Mouse (Mus musculus): ENCODE results near the gene Trp53tg5. TPM values are rescaled to one million over a fixed set of nuclear protein-coding genes. Genes with fewer than 3 reads are reported as not detected.

Gene Trp53tg5
- polyA plus RNA-seq (2017; shearing (Covaris generic)) = 0.31 TPM

DNA sequence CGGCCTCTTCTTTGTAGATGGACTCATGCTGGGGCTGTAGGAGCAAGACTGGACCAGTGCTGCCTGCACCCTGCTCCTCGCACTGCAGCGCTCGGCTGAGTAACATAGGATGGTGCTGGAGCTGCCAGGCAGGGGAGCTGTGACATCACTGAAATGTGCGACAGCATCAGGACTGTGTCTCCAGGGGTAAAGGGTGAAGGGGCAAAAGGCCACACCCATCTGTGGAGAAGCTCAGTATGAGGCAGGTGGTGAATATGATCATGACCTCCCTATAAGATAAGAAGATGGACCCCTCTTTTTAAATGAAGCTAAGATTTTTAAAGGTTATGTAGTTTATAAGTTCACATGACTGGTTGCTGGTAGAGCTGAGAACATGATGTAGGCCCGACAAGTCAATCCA, at the start of gene Trp53tg5:
Gene Trp53tg5 (minus strand): TSS at position 101 of the 400 bp plus-strand sequence.

GRCm38 (mm10) chr2:164496847-164497690, 23.5 kb upstream of the Trp53tg5 start, which contains the start of gene Pigt:
Gene Pigt (plus strand): TSS chr2:164497520.

GRCm38 (mm10) chr2:164485681-164486257, 12.2 kb upstream of the Trp53tg5 start, which contains the start of gene Dbndd2:
Gene Dbndd2 (plus strand): TSS chr2:164486106.

DNA sequence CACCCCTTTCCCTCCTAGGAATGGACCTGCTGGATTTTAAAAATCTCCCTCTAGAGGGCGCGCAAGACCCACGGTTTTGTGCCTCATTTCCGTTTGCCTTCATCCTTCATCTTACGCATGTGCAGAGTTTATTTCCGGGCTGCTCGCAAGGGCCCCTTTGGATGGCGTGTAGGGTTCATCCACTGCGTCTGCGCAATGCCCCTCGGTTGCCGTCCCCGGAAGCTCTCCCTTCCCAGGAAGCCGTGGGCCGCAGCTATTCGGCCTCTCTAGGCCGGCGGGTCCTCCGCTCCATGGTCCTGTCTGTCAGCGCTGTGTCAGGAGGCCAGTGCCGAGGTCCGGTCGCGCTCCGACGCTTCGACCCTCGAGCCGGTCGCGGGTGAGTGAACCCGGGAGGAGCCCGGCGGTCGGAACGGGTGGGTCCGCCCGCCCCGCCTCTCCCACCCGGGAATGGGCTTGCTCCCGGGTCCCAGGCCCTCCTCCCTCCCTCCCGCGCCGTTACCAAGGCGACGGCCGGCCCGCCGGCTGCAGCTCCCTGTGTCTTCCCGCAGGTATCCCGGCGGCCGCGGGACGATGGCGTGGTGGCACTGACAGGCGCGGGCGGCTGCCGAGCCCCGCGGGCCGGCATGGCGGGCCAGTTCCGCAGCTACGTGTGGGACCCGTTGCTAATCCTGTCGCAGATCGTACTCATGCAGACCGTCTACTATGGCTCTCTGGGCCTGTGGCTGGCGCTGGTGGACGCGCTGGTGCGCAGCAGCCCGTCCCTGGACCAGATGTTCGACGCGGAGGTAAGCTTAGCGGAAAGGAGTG, 12.6 kb downstream of the Trp53tg5 start, which contains the start of gene Gm20458:
Gene Gm20458 (plus strand): TSS at position 223 of the 807 bp plus-strand sequence.

DNA sequence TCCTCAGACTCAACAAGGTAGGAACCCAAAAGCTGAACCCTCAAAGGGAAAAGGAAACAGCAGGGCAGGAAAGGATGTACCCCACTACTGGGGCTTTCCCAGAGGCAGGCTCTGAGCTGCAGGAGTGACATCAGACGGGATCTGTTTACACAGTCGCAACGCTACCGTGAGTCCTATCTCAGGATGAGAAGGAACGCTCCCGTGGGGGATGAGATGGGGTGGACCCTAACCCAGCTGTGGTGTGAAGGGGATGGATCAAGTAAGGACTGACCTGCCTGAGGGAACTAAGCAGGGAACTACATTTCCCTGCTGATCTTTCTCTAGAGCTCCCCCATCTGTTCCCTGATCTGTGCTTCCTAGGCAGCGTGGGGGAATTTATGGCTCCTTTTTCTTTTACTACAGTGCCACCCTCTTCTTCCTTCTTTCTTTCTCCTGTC, 16.6 kb downstream of the Trp53tg5 start, which contains the start of gene Sys1:
Gene Sys1 (plus strand): TSS at position 101 of the 437 bp plus-strand sequence.

DNA sequence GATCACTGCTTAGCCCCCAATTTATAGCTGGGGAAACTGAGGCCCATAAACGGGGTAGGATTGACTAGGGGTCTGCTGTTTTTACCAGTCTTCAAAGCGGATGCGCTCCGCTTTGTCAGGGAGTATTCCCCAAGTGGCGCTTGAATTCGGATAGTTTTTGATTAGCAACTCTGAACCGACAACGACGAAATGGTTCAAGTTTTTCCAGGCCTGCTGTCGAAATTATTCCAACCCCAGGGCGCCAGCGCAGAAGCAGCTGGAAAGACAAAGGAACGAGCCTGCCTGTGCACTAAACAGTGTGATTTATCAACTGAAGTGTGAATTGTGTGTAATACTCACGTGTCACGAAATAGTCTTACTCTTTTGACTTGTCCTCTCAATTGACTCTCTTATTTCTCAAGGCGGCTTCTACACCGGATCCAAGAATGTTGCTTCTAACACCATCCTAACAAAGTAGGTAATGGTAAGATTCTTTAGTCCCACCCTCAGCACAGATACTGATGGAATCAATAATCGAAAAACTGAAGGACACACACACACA, 30.0 kb downstream of the Trp53tg5 start, which contains the start of gene Sdc4:
Gene Sdc4 (minus strand): TSS at position 428 of the 541 bp plus-strand sequence.

Other genes starting within 250 kb of the Trp53tg5 start
- gene Svs2, start 235.3 kb downstream of the Trp53tg5 start, polyA plus RNA-seq (2017; shearing (Covaris generic)) = not detected
- gene Svs3b, start 217.1 kb downstream of the Trp53tg5 start, polyA plus RNA-seq (2017; shearing (Covaris generic)) = not detected
- gene Svs4, start 195.3 kb downstream of the Trp53tg5 start, polyA plus RNA-seq (2017; shearing (Covaris generic)) = not detected
- not detected for gene Svs3a, start 184.5 kb downstream of the Trp53tg5 start, polyA plus RNA-seq (2017; shearing (Covaris generic))
- gene Svs6, start 157.0 kb downstream of the Trp53tg5 start, polyA plus RNA-seq (2017; shearing (Covaris generic)) = not detected
- gene Svs5, start 141.0 kb downstream of the Trp53tg5 start, polyA plus RNA-seq (2017; shearing (Covaris generic)) = not detected
- 5.0 TPM for gene Slpi, start 84.6 kb downstream of the Trp53tg5 start, polyA plus RNA-seq (2017; shearing (Covaris generic))
- not detected for gene Rbpjl, start 70.6 kb downstream of the Trp53tg5 start, polyA plus RNA-seq (2017; shearing (Covaris generic))
- gene Matn4, start 68.6 kb downstream of the Trp53tg5 start, polyA plus RNA-seq (2017; shearing (Covaris generic)) = not detected
- gene Sdc4, start 29.8 kb downstream of the Trp53tg5 start, polyA plus RNA-seq (2017; shearing (Covaris generic)) = 36.4 TPM
- 23.4 TPM for gene Sys1, start 16.8 kb downstream of the Trp53tg5 start, polyA plus RNA-seq (2017; shearing (Covaris generic))
- gene Gm20458, start 12.8 kb downstream of the Trp53tg5 start, polyA plus RNA-seq (2017; shearing (Covaris generic)) = 2.2 TPM
- 5.9 TPM for gene Dbndd2, start 12.4 kb upstream of the Trp53tg5 start, polyA plus RNA-seq (2017; shearing (Covaris generic))
- 37.1 TPM for gene Pigt, start 23.8 kb upstream of the Trp53tg5 start, polyA plus RNA-seq (2017; shearing (Covaris generic))
- gene Wfdc2, start 88.7 kb upstream of the Trp53tg5 start, polyA plus RNA-seq (2017; shearing (Covaris generic)) = 5.5 TPM
- not detected for gene Spint3, start 99.7 kb upstream of the Trp53tg5 start, polyA plus RNA-seq (2017; shearing (Covaris generic))
- not detected for gene Wfdc6a, start 111.7 kb upstream of the Trp53tg5 start, polyA plus RNA-seq (2017; shearing (Covaris generic))
- gene Eppin, start 119.9 kb upstream of the Trp53tg5 start, polyA plus RNA-seq (2017; shearing (Covaris generic)) = not detected
- not detected for gene Wfdc6b, start 139.8 kb upstream of the Trp53tg5 start, polyA plus RNA-seq (2017; shearing (Covaris generic))
- gene Wfdc8, start 139.9 kb upstream of the Trp53tg5 start, polyA plus RNA-seq (2017; shearing (Covaris generic)) = not detected
- not detected for gene Wfdc16, start 165.1 kb upstream of the Trp53tg5 start, polyA plus RNA-seq (2017; shearing (Covaris generic))
- gene Wfdc10, start 182.3 kb upstream of the Trp53tg5 start, polyA plus RNA-seq (2017; shearing (Covaris generic)) = not detected
- gene Wfdc9, start 182.9 kb upstream of the Trp53tg5 start, polyA plus RNA-seq (2017; shearing (Covaris generic)) = not detected
- gene Wfdc11, start 200.4 kb upstream of the Trp53tg5 start, polyA plus RNA-seq (2017; shearing (Covaris generic)) = not detected
- not detected for gene Wfdc13, start 211.4 kb upstream of the Trp53tg5 start, polyA plus RNA-seq (2017; shearing (Covaris generic))
- not detected for gene Spint4, start 224.8 kb upstream of the Trp53tg5 start, polyA plus RNA-seq (2017; shearing (Covaris generic))
- gene Spint5, start 241.6 kb upstream of the Trp53tg5 start, polyA plus RNA-seq (2017; shearing (Covaris generic)) = not detected

All from activated CD4-positive, CD25-positive, alpha-beta regulatory T cell, adult 9 weeks (primary cell).